Mouse (Mus musculus) kidney, postnatal 36 days (tissue): ENCODE data around the gene Tinf2.

Experiments used
- DNase-seq, 2 experiments: peaks; one replicate each; pipeline ENCODE4 v3.0.0; 2021 to 2022; ENCODE audit warnings: mixed read lengths in 2 of 2

Tinf2 gene

DNA sequence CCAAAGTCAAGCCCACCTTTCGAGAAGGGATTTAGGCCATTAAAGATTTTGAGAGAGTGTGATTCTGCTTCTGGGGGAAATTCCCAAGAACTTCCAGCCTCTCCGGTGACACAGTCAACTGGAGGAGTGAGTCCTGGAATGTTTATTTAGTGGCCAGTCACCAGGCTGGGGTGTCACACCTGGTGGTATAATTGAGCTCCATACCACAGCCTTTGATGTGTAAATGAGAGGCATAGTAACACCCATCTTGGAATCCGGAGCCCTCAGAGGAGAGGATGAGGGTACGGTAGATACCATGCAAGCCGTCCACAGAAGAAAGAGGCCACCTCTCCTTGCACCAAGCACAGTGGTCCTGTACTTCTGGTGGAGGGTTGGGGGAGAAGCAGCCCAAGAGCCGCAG lies 21.1 kb upstream of the Tinf2 start:
- DNase-seq: no peak

GRCm38 (mm10) chr14:55701131-55701530 lies 19.5 kb upstream of the Tinf2 start:
- peak in 1 of 2 experiments; percentile 22 for DNase-seq

GRCm38 (mm10) chr14:55697226-55697625 lies 15.6 kb upstream of the Tinf2 start:
- DNase-seq: no peak

DNA sequence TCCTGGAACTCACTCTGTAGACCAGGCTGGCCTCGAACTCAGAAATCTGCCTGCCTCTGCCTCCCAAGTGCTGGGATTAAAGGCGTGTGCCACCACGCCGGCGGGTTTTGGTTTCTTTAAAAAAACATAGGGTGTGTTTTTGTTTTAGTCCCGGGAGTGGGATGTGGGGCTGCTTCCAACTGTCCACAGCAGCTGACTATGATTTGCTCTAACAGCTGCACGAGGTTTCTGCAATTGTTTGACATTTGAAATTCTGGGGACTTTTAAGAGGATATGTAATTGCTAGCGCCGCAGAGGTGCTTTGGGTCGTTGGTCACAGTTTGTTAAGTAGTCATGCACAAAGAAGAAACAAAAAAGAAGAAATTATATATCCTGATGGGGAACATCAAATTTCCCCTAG lies 7.8 kb upstream of the Tinf2 start:
- DNase-seq: no peak

GRCm38 (mm10) chr14:55682118-55682493 lies 486 bp upstream of the Tinf2 start:
- no peak for DNase-seq

- no peak for DNase-seq
Observed at GRCm38 (mm10) chr14:55677615-55678014, 4.0 kb downstream of the Tinf2 start.

GRCm38 (mm10) chr14:55672741-55673060 lies 8.9 kb downstream of the Tinf2 start:
- no peak for DNase-seq

- DNase-seq: peak; percentile 89 to 96
Observed at GRCm38 (mm10) chr14:55671833-55672740, 9.5 kb downstream of the Tinf2 start, which contains the start of the genes Gmpr2 and Nedd8. Gene Gmpr2 (plus strand): TSS chr14:55671941. Gene Nedd8 (minus strand): TSS chr14:55672124.

- DNase-seq: no peak
Observed at GRCm38 (mm10) chr14:55671486-55671832, 10.2 kb downstream of the Tinf2 start.

- no peak for DNase-seq
Observed at GRCm38 (mm10) chr14:55660636-55661035, 21.0 kb downstream of the Tinf2 start.

GRCm38 (mm10) chr14:55659960-55660573 lies 21.6 kb downstream of the Tinf2 start, which contains the start of gene Mdp1:
Gene Mdp1 (minus strand): TSS chr14:55660508.
- peak; percentile 78 to 88 for DNase-seq

DNA sequence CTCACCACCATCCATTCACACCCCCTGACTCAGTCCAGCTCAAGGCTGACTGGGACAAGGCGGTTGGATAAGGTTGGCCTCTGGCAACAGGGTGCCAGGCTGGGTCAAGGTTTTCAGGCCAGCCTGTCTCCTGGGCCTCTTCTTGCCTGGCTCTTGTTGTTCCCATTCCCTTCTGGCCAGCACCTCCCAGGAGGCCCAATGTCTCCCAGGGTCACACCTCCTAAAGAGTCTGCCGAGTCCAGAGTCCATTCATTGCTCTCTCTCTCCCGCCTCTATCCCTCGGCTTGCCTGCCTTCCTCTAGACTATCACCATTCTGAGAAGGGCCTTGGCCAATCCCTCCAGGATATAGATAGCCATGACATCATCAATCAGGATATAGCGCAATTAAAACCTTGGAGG lies 23.6 kb downstream of the Tinf2 start:
- peak; percentile 69 to 76 for DNase-seq

DNA sequence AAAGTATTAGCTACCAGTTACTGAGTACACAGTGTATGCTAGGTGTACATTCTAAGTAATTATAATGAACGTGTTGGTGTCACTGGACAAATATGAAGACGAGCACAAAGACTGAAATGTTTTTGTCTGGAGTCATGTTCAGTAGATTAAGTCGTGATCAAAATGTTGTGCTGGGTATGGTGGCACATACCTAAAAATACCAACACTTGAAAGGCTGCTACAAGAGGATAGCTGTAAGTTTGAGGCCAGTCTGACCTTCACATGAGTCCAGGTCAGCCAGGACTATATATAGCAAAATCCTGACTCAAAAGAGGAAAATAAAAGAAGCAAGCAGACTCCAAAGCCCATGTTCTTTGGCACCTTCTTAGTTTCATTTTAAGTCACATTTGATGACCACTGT lies 24.7 kb downstream of the Tinf2 start:
- no peak for DNase-seq

DNA sequence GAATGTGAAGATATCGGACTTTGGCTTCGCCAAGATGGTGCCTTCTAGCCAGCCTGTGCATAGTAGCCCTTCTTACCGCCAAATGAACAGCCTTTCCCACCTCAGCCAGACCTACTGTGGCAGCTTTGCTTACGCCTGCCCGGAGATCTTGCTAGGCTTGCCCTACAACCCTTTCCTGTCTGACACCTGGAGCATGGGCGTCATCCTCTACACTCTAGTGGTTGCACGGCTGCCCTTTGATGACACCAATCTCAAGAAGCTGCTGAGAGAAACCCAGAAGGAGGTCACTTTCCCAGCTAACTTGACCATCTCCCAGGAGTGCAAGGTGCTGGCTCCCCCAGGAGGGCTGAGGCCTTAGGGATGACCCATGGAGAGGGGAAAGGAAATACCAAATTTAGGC lies 30.1 kb downstream of the Tinf2 start:
- DNase-seq: no peak

DNA sequence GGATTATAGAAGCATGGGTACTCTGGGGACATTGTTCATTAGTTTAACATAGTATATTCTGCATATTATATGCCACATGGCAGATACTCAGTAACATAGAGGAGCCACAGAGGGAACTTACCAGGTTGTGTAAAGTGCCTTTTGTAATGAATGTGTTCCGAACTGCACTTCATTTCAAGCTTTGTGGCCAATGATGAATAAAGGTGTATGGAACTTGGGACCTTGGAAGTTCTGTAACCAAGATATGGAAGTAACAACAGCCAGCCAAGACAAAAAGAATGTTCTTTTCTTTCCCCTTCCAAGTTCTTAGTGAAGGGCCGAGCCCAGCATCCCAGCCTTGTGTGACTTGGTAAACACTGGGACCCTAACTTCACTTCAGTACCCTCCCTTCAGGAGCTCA lies 31.7 kb downstream of the Tinf2 start, which contains the start of gene Tssk4:
Gene Tssk4, plus strand, starts transcription at position 301 of the 400 bp plus-strand sequence.
- DNase-seq: no peak

- peak; percentile 21 to 39 for DNase-seq
Observed at GRCm38 (mm10) chr14:55644261-55644888, 37.2 kb downstream of the Tinf2 start.

- peak; percentile 84 to 90 for DNase-seq
Observed at GRCm38 (mm10) chr14:55643060-55643907, 38.3 kb downstream of the Tinf2 start, which contains the start of gene Tm9sf1. Gene Tm9sf1 (minus strand): TSS chr14:55643806.

- no peak for DNase-seq
Observed at GRCm38 (mm10) chr14:55642679-55643059, 39.0 kb downstream of the Tinf2 start.

- no peak for DNase-seq
Observed at GRCm38 (mm10) chr14:55641291-55641690, 40.3 kb downstream of the Tinf2 start.

DNA sequence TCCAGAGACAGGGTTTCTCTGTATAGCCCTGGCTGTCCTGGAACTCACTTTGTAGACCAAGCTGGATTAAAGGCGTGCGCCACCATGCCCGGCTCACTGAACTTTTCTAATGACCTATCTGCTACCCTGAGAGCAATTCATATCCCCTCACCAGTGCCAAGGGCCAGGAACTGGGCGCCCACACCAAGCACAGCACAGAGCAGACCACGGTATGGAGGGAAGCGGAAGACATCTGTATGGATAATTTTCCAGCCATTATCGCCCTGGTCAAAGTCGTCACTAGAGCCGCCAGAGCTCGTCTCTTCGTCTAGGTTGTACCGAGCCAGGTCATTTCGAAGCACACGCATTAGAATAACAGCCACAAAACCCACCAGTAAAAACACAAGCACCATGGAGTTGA lies 40.8 kb downstream of the Tinf2 start:
- no peak for DNase-seq

GRCm38 (mm10) chr14:55637795-55638194 lies 43.8 kb downstream of the Tinf2 start, which contains the start of gene Gm49378:
Gene Gm49378 (minus strand): TSS chr14:55637895.
- no peak for DNase-seq

- peak; percentile 94 to 95 for DNase-seq
Observed at GRCm38 (mm10) chr14:55635523-55636007, 46.1 kb downstream of the Tinf2 start, which contains the start of gene Ipo4. Gene Ipo4 (minus strand): TSS chr14:55635957.
